Mouse (Mus musculus): Measurements from ENCODE around the gene Pdk2. TPM values are rescaled to one million over a fixed set of nuclear protein-coding genes. Genes with fewer than 3 reads are reported as not detected.

Gene Pdk2
- polyA plus RNA-seq, 1 experiment from 2014 or later = 22.7 TPM

- Histone ChIP-seq H3K27ac (no peak overlapping the region), H3K9me3 (ENCODE audit: control insufficient read depth, low read length) (no peaks in the 10 kb centered on the region), H3K36me3 (replicated peaks; ENCODE audit: control insufficient read depth, insufficient read depth) (no peaks in the 10 kb centered on the region), H3K9ac (no peak overlapping the region), H3K4me1 (replicated peaks; ENCODE audit: control insufficient read depth, insufficient read depth, low read length) (peaks cover 12% of the 10 kb centered on the region), H3K4me3 (replicated peaks; ENCODE audit: low read length) (no peak overlapping the region), H3K27me3 (ENCODE audit: control insufficient read depth, insufficient read depth, low read length) (peaks cover 12% of the 10 kb centered on the region), H3K4me2 (replicated peaks) (no peak overlapping the region)
- DNase-seq (ENCODE audit: low spot score) (no peak), ATAC-seq (ENCODE audit: low FRiP score) (no peak)
- WGBS = 72% methylated on average over 5 of the region's 5 CpGs
These were observed 31.6 kb upstream of the Pdk2 start for GRCm38 (mm10) chr11:95072804-95073203.

DNA sequence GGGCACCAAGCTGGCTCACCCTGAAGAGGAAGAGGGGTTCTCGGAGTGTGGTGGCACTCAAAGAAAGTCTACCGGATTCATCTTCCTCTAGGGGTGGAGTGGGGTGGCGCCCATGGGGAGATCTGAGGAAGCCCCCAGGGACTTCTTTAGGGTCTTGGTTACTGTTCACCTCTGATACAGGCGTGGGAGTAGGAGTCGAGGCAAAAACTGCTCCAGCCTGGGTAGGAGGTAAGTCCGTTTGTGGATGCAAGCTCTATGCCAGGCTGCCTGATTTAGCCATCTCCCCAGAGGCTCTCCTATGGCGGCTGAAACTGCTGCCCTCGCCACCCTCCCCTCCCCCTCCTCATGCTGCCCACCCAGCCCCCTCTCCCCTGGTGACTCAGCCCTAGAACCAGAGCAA is 31.0 kb upstream of the Pdk2 start:
- Histone ChIP-seq H3K4me3 (replicated peaks; ENCODE audit: low read length) (no peak overlapping the region), H3K9ac (no peak overlapping the region), H3K4me2 (replicated peaks) (no peak overlapping the region), H3K27ac (no peak overlapping the region), H3K4me1 (replicated peaks; ENCODE audit: control insufficient read depth, insufficient read depth, low read length) (peaks cover 10% of the 10 kb centered on the region), H3K9me3 (ENCODE audit: control insufficient read depth, low read length) (no peaks in the 10 kb centered on the region), H3K36me3 (replicated peaks; ENCODE audit: control insufficient read depth, insufficient read depth) (no peaks in the 10 kb centered on the region; the same call in 1 of the 2 replicates), H3K27me3 (ENCODE audit: control insufficient read depth, insufficient read depth, low read length) (peaks cover 12% of the 10 kb centered on the region)
- DNase-seq (ENCODE audit: low spot score) (no peak), ATAC-seq (ENCODE audit: low FRiP score) (no peak)
- 67% methylated on average over 8 of the region's 8 CpGs for WGBS

DNA sequence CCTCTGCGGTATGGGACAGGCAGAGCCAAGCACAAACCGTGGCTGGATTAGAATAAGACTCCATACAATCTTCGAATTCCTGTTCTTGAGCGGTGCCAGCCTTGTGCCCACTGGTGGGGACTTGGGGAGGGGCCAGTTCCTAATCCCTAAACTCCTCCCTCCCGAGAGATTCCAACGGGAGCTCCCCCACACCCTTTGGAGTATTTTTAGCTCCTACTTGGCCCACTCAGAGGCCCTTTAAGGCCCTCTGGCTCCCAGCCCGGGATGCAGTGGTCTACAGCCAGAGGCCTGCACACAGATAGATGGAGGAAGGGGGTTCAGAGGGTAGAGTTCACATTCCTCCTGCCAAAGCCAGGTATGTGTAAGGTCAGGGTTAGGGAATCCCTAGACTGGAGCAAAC is 30.1 kb upstream of the Pdk2 start:
- no peak overlapping the region for H3K4me2 ChIP-seq (replicated peaks)
- DNase-seq (ENCODE audit: low spot score) (no peak), ATAC-seq (ENCODE audit: low FRiP score) (no peak)
- 63% methylated on average over 7 of the region's 7 CpGs for WGBS
- no peak overlapping the region for H3K9ac ChIP-seq
- H3K27me3 ChIP-seq (ENCODE audit: control insufficient read depth, insufficient read depth, low read length) = peaks cover 12% of the 10 kb centered on the region
- H3K4me3 ChIP-seq (replicated peaks; ENCODE audit: low read length) = no peak overlapping the region
- H3K36me3 ChIP-seq (replicated peaks; ENCODE audit: control insufficient read depth, insufficient read depth) = no peaks in the 10 kb centered on the region; the same call in 1 of the 2 replicates
- no peak overlapping the region for H3K27ac ChIP-seq
- H3K9me3 ChIP-seq (ENCODE audit: control insufficient read depth, low read length) = no peaks in the 10 kb centered on the region
- H3K4me1 ChIP-seq (replicated peaks; ENCODE audit: control insufficient read depth, insufficient read depth, low read length) = peaks cover 7% of the 10 kb centered on the region

- no peaks in the 10 kb centered on the region for H3K9me3 ChIP-seq (ENCODE audit: control insufficient read depth, low read length)
These were observed 29.3 kb upstream of the Pdk2 start for GRCm38 (mm10) chr11:95070140-95071107.

DNA sequence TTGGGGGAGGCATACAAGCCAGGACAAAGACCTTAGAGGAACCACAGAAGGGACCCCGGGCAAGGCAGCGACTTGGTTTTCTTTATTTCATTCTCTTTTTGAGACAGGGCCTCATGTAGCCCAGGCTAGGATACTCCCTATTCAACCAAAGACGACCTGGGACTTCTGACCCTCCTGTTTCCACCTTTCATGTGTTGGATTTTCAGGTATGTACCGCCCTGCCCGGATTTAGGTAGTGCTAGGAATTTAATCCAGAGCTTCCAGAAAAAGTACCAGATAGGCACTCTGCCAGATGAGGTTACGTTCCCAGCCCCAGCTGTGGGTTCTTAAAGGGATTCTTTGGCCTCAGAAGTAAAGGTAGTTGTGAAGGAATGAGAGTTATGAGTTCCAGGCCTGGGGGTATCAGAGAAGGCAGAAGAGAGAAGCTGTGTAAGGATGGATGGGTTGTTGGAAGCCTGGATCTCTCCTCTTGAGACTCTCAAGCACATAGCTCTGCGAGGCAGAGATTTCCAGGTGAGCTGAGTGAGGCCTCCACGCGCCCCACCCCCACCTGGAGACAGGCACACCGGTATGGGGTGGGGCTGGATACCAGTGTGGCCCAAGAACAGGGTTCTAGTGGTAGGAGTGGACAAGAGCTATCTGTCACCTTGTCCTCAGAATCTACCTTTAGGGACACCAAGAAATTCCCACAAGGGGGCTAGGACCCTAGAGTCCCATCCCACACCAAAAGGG is 28.2 kb upstream of the Pdk2 start:
- H3K27ac ChIP-seq = no peak overlapping the region
- no peak overlapping the region for H3K9ac ChIP-seq
- no peaks in the 10 kb centered on the region; the same call in 1 of the 2 replicates for H3K36me3 ChIP-seq (replicated peaks; ENCODE audit: control insufficient read depth, insufficient read depth)
- no peak for ATAC-seq (ENCODE audit: low FRiP score)
- no peak for DNase-seq (ENCODE audit: low spot score)
- H3K9me3 ChIP-seq (ENCODE audit: control insufficient read depth, low read length) = no peaks in the 10 kb centered on the region
- no peak overlapping the region for H3K4me3 ChIP-seq (replicated peaks; ENCODE audit: low read length)
- WGBS = 86% methylated on average over 10 of the region's 10 CpGs
- peaks cover 4% of the 10 kb centered on the region for H3K27me3 ChIP-seq (ENCODE audit: control insufficient read depth, insufficient read depth, low read length)
- H3K4me2 ChIP-seq (replicated peaks) = no peak overlapping the region
- no peaks in the 10 kb centered on the region for H3K4me1 ChIP-seq (replicated peaks; ENCODE audit: control insufficient read depth, insufficient read depth, low read length)

More at GRCm38 (mm10) chr11:95070140-95071107, 29.3 kb upstream of the Pdk2 start:
- ATAC-seq (ENCODE audit: low FRiP score) (no peak), DNase-seq (ENCODE audit: low spot score) (no peak)
- no peak overlapping the region for H3K4me3 ChIP-seq (replicated peaks; ENCODE audit: low read length)
- H3K9ac ChIP-seq = no peak overlapping the region
- peaks cover 6% of the 10 kb centered on the region for H3K4me1 ChIP-seq (replicated peaks; ENCODE audit: control insufficient read depth, insufficient read depth, low read length)
- no peaks in the 10 kb centered on the region; the same call in 1 of the 2 replicates for H3K36me3 ChIP-seq (replicated peaks; ENCODE audit: control insufficient read depth, insufficient read depth)
- H3K4me2 ChIP-seq (replicated peaks) = no peak overlapping the region
- WGBS = 74% methylated on average over 8 of the region's 8 CpGs
- H3K27me3 ChIP-seq (ENCODE audit: control insufficient read depth, insufficient read depth, low read length) = peaks cover 12% of the 10 kb centered on the region
- H3K27ac ChIP-seq = no peak overlapping the region

DNA sequence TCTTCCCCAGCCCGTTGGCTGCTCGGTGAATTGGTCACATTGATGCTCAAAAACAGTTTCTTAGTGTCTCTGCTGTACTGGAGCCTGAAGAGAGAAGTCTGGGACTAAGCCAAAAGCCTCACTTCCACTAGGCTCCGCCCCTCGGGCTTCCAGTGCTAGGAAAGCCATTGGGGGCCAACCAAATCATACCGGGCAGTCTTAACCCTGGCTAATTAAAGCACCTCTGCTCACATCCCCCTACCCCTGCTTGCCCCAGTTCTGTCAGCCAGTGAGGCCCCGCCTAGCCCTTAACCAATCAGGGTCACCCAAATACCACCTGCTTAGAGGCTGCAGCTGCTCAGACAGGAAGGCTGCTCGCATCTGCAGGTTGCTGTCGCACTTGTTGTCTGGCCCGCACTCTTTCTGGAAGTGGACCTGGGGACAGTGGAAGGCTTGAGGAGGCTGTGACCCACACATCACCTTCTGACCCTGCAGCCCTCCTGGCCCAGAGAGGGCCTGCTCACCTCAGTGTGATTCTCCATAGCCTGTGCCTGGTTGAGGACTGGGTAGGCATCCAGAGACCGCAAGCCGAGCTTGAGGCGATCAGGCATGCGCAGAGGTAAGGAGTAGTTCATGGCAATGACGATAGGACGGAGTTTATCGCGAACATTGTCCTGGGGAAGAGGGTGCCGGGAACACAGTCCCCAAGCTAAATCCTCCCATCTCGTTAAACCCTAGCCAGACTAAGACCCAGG is 15.8 kb upstream of the Pdk2 start:
- Histone ChIP-seq H3K9me3 (ENCODE audit: control insufficient read depth, low read length) (no peaks in the 10 kb centered on the region), H3K4me1 (replicated peaks; ENCODE audit: control insufficient read depth, insufficient read depth, low read length) (no peaks in the 10 kb centered on the region), H3K4me3 (replicated peaks; ENCODE audit: low read length) (no peak overlapping the region), H3K27me3 (ENCODE audit: control insufficient read depth, insufficient read depth, low read length) (peaks cover 4% of the 10 kb centered on the region; the same call in 1 of the 2 replicates), H3K27ac (no peak overlapping the region), H3K4me2 (replicated peaks) (0 out of 2 replicates have a peak overlapping the region, but pooled peaks have one; percentile 3), H3K36me3 (replicated peaks; ENCODE audit: control insufficient read depth, insufficient read depth) (peaks cover 49% of the 10 kb centered on the region), H3K9ac (no peak overlapping the region)
- ATAC-seq (ENCODE audit: low FRiP score) = no peak
- no peak for DNase-seq (ENCODE audit: low spot score)
- WGBS = 27% methylated on average over 19 of the region's 19 CpGs

GRCm38 (mm10) chr11:95053062-95053461 is 11.9 kb upstream of the Pdk2 start:
- H3K4me2 ChIP-seq (replicated peaks) = no peak overlapping the region
- H3K27me3 ChIP-seq (ENCODE audit: control insufficient read depth, insufficient read depth, low read length) = peaks cover 3% of the 10 kb centered on the region; the same call in 1 of the 2 replicates
- H3K9ac ChIP-seq = no peak overlapping the region
- H3K27ac ChIP-seq = no peak overlapping the region
- ATAC-seq (ENCODE audit: low FRiP score) (no peak), DNase-seq (ENCODE audit: low spot score) (no peak)
- H3K4me1 ChIP-seq (replicated peaks; ENCODE audit: control insufficient read depth, insufficient read depth, low read length) = no peaks in the 10 kb centered on the region
- H3K36me3 ChIP-seq (replicated peaks; ENCODE audit: control insufficient read depth, insufficient read depth) = peaks cover 44% of the 10 kb centered on the region
- no peak overlapping the region for H3K4me3 ChIP-seq (replicated peaks; ENCODE audit: low read length)
- WGBS = 69% methylated on average over 9 of the region's 9 CpGs
- H3K9me3 ChIP-seq (ENCODE audit: control insufficient read depth, low read length) = no peaks in the 10 kb centered on the region

GRCm38 (mm10) chr11:95046980-95047680 is 6.0 kb upstream of the Pdk2 start:
- DNase-seq (ENCODE audit: low spot score) (peak; percentile 80), ATAC-seq (ENCODE audit: low FRiP score) (peak; percentile 45; the same call in 1 of the 2 replicates)
- Histone ChIP-seq H3K4me2 (replicated peaks) (no peak overlapping the region), H3K4me1 (replicated peaks; ENCODE audit: control insufficient read depth, insufficient read depth, low read length) (no peaks in the 10 kb centered on the region), H3K4me3 (replicated peaks; ENCODE audit: low read length) (no peak overlapping the region), H3K9me3 (ENCODE audit: control insufficient read depth, low read length) (no peaks in the 10 kb centered on the region), H3K36me3 (replicated peaks; ENCODE audit: control insufficient read depth, insufficient read depth) (peaks cover 11% of the 10 kb centered on the region), H3K27ac (no peak overlapping the region), H3K27me3 (ENCODE audit: control insufficient read depth, insufficient read depth, low read length) (no peaks in the 10 kb centered on the region), H3K9ac (no peak overlapping the region)
- 63% methylated on average over 9 of the region's 9 CpGs for WGBS

Data from hindbrain, embryonic 14.5 days (tissue).